Mouse (Mus musculus) cerebellum, adult 2 months (tissue): ENCODE measurements around the gene Scamp1.

Experiments
- CTCF ChIP-seq: fragments of 200-500 bp; IDR thresholded peaks from 2 replicates; pipeline ENCODE4 v1.5.1; 2011; ENCODE audit warnings: low read depth, mild to moderate bottlenecking, control low read depth, low read length, moderate library complexity, borderline replicate concordance; ENCODE audit not compliant: insufficient read depth
- POLR2A ChIP-seq: fragments of 200-500 bp; IDR thresholded peaks from 2 replicates; pipeline ENCODE4 v1.6.1; 2011; ENCODE audit warnings: low read length, control low read depth, borderline replicate concordance; ENCODE audit not compliant: insufficient read depth

DNA sequence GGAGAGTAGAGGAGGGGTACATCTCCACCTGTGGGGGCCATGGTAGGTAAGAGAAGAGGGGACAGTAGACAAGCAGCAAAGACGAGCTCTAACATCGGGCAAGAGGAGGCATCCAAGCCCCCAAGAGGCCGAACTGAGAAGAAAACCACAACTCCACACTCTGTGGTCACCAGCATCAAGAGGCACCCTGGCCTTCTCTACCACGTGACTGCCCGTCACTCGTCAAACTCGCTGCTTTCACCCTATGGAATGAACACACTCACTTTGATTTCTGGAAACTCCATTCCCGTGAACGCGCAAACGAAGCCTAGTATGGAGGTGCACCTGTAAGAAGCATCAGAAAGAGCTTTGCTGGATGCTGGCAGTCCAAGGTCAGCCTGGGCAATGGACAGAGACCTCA is 10.7 kb upstream of the Scamp1 start:
- TF ChIP-seq CTCF = no peak
- TF ChIP-seq POLR2A = no peak
